Mouse (Mus musculus): ENCODE measurements at regions not wholly inside any gene's neighbourhood (a gene's known extent, or its start where the extent isn't known, plus 50 kb on each side); places are given as distances from the start of the nearest gene placed in this dataset.

- no peak for DNase-seq
These were observed 518.2 kb upstream of the Mpdz start for GRCm38 (mm10) chr4:81960552-81961534.

- peak; percentile 66 for DNase-seq
These were observed 514.5 kb upstream of the Mpdz start for GRCm38 (mm10) chr4:81956926-81957694.

DNA sequence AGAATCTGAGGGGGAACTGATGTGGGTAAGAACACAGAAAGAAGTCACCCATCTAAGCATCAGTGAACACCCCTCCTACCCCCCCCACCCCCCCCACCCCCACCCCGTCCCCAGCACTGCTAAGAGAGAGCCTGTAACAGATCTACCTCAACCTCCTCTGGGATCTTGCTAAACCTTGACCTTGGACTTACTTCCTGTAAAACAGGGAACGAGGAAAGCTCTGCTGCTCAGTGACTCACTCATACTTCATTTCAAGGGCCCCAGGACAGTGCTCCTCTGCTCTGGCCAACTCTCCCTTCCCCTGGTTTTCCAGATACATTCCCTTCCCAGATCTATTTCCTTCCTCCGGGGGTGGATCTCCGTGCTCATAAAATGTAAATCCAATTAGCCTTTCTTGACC, 510.4 kb upstream of the Mpdz start:
- DNase-seq: no peak

- no peak for DNase-seq
These were observed 494.8 kb upstream of the Mpdz start for GRCm38 (mm10) chr4:81937384-81937783.

- no peak for DNase-seq
These were observed 488.3 kb upstream of the Mpdz start for GRCm38 (mm10) chr4:81930956-81931355.

GRCm38 (mm10) chr4:81928581-81929244, 486.1 kb upstream of the Mpdz start:
- DNase-seq: no peak

DNA sequence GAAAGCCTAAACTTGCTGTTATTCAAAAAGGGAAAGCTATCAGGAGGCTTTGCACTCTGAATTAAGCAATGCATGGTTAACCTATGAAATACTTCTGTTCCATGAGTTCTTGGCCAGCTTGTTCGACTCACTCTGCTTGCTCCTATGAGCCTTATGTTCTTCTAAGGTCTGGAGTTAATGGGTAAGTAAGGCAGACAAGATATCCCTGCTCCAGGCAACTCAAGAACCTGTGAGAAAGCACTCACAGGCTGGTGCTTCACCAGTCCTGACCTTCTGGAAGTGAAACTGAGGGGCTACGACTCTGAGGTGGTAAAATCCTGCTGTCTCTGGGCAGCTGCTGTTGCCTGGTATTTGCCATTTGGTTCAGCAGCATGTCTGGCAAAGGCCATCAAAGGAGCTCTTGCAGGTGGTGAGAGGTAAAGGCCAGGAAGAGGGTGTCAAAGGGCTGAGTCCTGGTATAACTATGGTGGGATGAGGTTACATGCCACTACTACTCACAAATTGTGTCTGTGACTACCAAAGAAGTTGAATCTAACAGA, 484.6 kb upstream of the Mpdz start:
- no peak for DNase-seq

GRCm38 (mm10) chr4:81926662-81927141, 484.1 kb upstream of the Mpdz start:
- DNase-seq: no peak

GRCm38 (mm10) chr4:81925611-81926010, 483.0 kb upstream of the Mpdz start:
- no peak for DNase-seq

GRCm38 (mm10) chr4:81924120-81924519, 481.5 kb upstream of the Mpdz start:
- no peak for DNase-seq

GRCm38 (mm10) chr4:81922876-81923275, 480.3 kb upstream of the Mpdz start:
- no peak for DNase-seq

DNA sequence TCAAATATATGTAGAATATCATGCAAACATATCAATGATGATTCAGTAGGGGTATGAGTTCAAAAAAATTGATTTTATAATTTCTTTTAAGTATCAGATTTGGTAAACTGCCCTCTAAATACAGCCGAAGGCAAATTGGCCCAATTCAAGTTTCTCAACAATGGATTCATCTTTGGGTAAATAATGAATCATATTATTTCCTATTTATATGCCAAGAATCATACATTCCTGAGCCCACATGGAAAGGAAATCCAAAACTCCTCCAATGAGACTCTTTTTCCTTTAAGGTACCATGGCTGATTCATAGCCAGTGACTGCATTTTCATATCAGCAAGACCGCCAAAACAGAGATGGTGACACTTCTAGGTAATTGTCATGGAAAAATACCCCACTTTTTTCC, 472.4 kb upstream of the Mpdz start:
- DNase-seq: no peak

- DNase-seq: no peak
These were observed 470.7 kb upstream of the Mpdz start for GRCm38 (mm10) chr4:81913296-81913695.

GRCm38 (mm10) chr4:81912653-81913052, 470.0 kb upstream of the Mpdz start:
- no peak for DNase-seq

DNA sequence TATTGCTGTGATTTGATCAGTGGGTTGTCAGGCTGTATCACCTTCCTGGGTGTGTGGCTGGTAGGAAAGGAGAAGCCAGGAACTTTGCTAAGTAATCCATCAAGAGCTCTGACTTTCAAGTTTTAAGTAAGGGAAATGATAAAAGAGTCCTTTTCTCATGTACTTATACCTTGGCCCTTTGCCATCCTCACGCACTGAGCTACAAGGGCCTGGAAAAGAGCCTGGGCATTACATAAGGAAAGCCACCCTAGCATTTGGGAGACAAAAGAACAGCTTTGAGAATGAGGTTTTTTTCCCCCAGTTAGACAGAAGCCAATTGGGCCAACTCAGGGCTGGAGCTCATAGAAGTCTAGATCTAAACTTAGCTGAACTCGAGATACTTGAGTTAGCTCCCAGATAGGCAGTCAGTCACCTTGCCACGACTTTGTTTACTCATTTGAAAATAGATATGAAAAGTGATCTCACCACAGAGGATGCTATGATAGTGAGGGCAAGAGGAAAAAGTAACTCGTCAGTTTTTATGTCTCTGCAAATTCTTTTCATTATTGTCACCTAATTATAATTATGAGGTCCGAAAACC, 457.4 kb upstream of the Mpdz start:
- DNase-seq: no peak

- no peak for DNase-seq
These were observed 456.0 kb upstream of the Mpdz start for GRCm38 (mm10) chr4:81898661-81899060.

GRCm38 (mm10) chr4:81897451-81897850, 454.8 kb upstream of the Mpdz start:
- no peak for DNase-seq

DNA sequence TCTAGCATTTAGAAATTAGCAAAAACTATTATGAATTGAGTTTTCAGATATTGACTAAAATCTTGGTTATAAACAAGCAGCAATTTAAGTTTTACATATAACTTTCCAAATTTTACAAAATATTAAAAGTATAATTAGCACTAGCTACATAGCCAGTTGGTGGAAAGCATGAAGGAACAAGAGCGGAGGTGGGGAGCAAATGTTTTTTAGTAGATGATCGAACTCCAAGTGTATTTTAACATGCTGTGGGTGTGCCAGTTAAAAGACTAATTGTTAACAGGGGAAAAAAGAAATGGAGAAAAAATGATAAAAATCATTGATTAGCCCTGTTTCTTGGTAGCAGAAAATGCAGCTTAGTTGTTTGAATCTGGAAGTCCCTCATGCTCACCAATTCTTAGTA, 426.3 kb upstream of the Mpdz start:
- DNase-seq: no peak

- peak; percentile 4 for DNase-seq
These were observed 399.3 kb upstream of the Mpdz start for GRCm38 (mm10) chr4:81841642-81842494.

GRCm38 (mm10) chr4:81829972-81830371, 387.4 kb upstream of the Mpdz start:
- no peak for DNase-seq

- DNase-seq: no peak
These were observed 384.8 kb upstream of the Mpdz start for GRCm38 (mm10) chr4:81827453-81827852.

DNA sequence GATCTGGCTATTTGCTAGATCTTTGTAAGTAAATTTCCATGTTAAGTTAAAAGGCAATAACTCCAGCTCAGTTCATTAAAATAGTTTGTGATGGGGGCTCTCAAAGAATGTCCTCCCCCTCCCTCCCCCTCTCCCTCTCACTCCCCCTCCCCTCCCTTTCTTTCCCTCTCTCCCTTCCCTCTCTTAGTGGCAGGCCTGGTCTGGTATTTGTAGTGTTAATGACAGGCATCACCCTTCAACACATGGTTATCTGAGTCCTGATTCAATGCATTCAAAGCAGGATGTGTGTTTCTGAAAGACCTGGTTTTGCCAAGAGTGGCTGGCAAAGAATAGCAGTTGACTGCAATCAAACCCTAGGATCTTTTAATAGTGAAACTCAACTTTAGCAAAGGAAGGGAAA, 383.4 kb upstream of the Mpdz start:
- DNase-seq: no peak

Data from retina, postnatal 1 day (tissue).